Mouse (Mus musculus) liver, adult 2 months (tissue): ENCODE results near the gene Chmp2b.

Source experiments
- CTCF ChIP-seq: fragments of 200-500 bp; IDR thresholded peaks from 2 replicates; pipeline ENCODE4 v1.5.1; 2011; ENCODE audit warnings: low read depth, low read length, control low read depth
- POLR2A ChIP-seq: fragments of 200-500 bp; IDR thresholded peaks from 2 replicates; pipeline ENCODE4 v1.6.1; 2011; ENCODE audit warnings: low read length, control low read depth; ENCODE audit not compliant: insufficient read depth; ENCODE audit errors: extremely low read depth

DNA sequence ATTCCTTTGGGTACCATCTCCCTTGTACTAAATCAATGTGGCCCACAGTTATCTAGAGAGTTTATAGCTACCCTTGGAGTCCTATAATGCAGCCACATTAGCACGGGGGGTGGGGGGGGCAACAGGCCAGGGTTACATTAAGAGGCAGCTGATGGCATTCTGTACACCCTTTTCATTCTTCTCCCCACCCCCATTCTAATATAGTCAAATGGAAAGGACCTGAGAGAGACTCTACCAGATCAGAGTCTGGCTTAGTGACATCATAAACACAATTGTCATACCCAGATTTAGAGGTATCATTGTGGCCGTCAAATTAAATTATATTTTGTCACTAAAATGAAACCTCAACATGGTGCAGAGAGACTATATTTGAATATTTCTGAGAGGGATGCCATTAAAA lies 36.5 kb downstream of the Chmp2b start:
- TF ChIP-seq CTCF (no peak), POLR2A (no peak)
